Mouse (Mus musculus) liver, embryonic 14.5 days (tissue): ENCODE results near the gene Dynlt1a.
"Not testable (repeated sequence)": the region's sequence is repeated elsewhere in the genome, so short reads cannot be mapped to it uniquely, and the experiment has no call there.

ENCODE experiments used
- CTCF ChIP-seq: IDR thresholded peaks from 2 replicates; pipeline ENCODE4 v1.5.1; 2016; ENCODE audit warnings: antibody characterized with exemption, low read depth, control low read depth
- EP300 ChIP-seq: IDR thresholded peaks from 2 replicates; pipeline ENCODE4 v1.6.1; 2016; ENCODE audit warnings: antibody characterized with exemption, low read depth

DNA sequence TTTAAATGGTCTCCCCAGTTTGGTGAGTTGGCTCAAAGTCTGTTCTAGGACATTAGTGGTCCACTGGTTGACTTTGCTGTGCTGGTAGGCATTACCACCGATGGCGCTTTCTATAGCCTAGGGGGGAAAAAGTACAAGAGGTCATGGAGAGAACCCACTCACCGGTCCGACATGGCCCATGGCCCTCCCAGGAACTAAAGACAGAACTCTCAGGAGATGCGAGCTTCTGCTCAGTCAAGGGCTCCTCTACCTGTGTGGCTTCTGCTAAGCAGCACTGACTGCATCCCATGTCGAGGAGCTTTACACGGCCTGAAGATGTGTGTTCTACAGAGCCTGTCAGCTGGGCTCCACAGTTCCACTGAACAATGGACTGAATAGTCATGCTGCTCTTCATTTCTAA lies 5.6 kb downstream of the Dynlt1a start:
- TF ChIP-seq CTCF, EP300: not testable (repeated sequence)
